Mouse (Mus musculus): Measurements from ENCODE around the gene Clmn.

- TF ChIP-seq POLR2A (IDR thresholded peaks at IDR 0.05; ENCODE audit: low read depth, low read length) (no peak), CTCF (conservative IDR thresholded peaks at IDR 0.05; ENCODE audit: insufficient read depth, insufficient read length, low read depth, low read length) (peak; percentile 44)
Observed at GRCm38 (mm10) chr12:104796635-104797378, 68.1 kb downstream of the Clmn start.

All from kidney, adult 2 months (tissue).